Mouse (Mus musculus): ENCODE results near the gene Zmynd15.

GRCm38 (mm10) chr11:70443964-70444363 lies 15.3 kb upstream of the Zmynd15 start:
- TF ChIP-seq POLR2A (IDR thresholded peaks at IDR 0.05; ENCODE audit: control insufficient read depth in 1 of 2, insufficient read depth in 1 of 2, low read depth in 1 of 2, low read length in 2 of 2, poor library complexity in 1 of 2): no peak; a peak in 1 of 4 replicates
- no peak for TF ChIP-seq MAX (IDR thresholded peaks at IDR 0.05; ENCODE audit: low read length)
- TF ChIP-seq MAZ (IDR thresholded peaks at IDR 0.05; ENCODE audit: low read depth, low read length): no peak
- TF ChIP-seq TCF12 (IDR thresholded peaks at IDR 0.05; ENCODE audit: low read depth, low read length): no peak
- TF ChIP-seq MEF2A (IDR thresholded peaks at IDR 0.05; ENCODE audit: extremely low read depth, insufficient replicate concordance, low read depth, low read length, poor library complexity, severe bottlenecking): no peak
- TF ChIP-seq GATA1 (IDR thresholded peaks at IDR 0.05; ENCODE audit: low read depth, low read length): peak; percentile 4; the same call in 1 of the 2 replicates
- TF ChIP-seq GABPA (IDR thresholded peaks at IDR 0.05; ENCODE audit: low read depth, low read length): no peak
- TF ChIP-seq CTCF (IDR thresholded peaks at IDR 0.05 in 2 of 3, conservative IDR thresholded peaks at IDR 0.05 in 1 of 3; ENCODE audit: control insufficient read depth in 1 of 3, insufficient read depth in 1 of 3, low read depth in 2 of 3, low read length in 3 of 3, poor library complexity in 1 of 3, severe bottlenecking in 1 of 3): no peak
- no peak; the same call in 1 of the 2 replicates for TF ChIP-seq TBP (IDR thresholded peaks at IDR 0.05; ENCODE audit: low read depth, low read length)
